Mouse (Mus musculus): ENCODE data around the gene Drd5. TPM values are rescaled to one million over a fixed set of nuclear protein-coding genes. Genes with fewer than 3 reads are reported as not detected.
A peak's percentile ranks its signal among the peaks of the same experiment; 100 is the strongest.

Gene Drd5
- total RNA-seq, 2 experiments from 2014 or later = 15.1 to 18.0 TPM

- TF ChIP-seq CTCF (conservative IDR thresholded peaks at IDR 0.05) = no peak
- peak in 1 of 2 experiments; percentile 30 for DNase-seq (ENCODE audit: low spot score in 2 of 2)
- Histone ChIP-seq H3K4me3 (peak overlapping the region; percentile 38), H3K27ac (peak overlapping the region; percentile 81)
These were observed 47.7 kb downstream of the Drd5 start for GRCm38 (mm10) chr5:38366650-38367470.

DNA sequence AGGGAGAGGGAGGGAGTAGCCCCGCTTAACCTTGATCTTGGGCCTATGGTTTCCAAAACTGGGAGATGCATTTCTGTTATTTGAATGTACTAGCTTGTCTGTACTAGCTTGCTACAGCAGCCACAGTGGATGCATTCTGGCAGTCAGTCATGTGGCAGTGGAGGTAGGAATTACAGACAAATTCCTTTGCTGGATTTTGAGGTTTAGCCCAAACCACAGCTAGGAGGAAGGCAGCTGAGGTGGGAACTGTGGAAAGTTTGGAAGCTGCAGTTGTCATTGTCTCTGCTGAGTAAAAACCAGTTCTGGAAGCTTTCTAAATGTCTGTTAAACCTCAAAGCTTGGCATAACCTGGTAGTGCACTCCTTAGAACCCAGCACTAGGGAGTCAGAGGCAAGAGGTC, 52.1 kb downstream of the Drd5 start:
- TF ChIP-seq CTCF (conservative IDR thresholded peaks at IDR 0.05) = no peak
- no peak for DNase-seq (ENCODE audit: low spot score in 2 of 2)
- H3K4me3 ChIP-seq = no peak overlapping the region
- H3K27ac ChIP-seq = no peak overlapping the region

Other genes starting within 250 kb of the Drd5 start
- 100 to 1,000 TPM; 421 to 427 TPM for gene Nsg1, start 159.5 kb upstream of the Drd5 start, total RNA-seq (2021)
- 10 to 100 TPM; 19.2 to 25.0 TPM for gene Zbtb49, start 98.9 kb upstream of the Drd5 start, total RNA-seq (2021)
- gene Lyar, start 98.9 kb upstream of the Drd5 start, total RNA-seq (2021) = 10 to 100 TPM in 1 of 2 experiments, 1 to 10 TPM in 1; 9.9 to 11.3 TPM
- 10 to 100 TPM; 30.1 to 32.8 TPM for gene Tmem128, start 59.2 kb upstream of the Drd5 start, total RNA-seq (2021)
- under 1 TPM in 1 of 2 experiments, not detected in 1; 0.15 TPM for gene Otop1, start 43.4 kb upstream of the Drd5 start, total RNA-seq (2021)
- 1 to 10 TPM; 3.2 to 4.2 TPM for gene Slc2a9, start 183.8 kb downstream of the Drd5 start, total RNA-seq (2021)
- 100 to 1,000 TPM; 203 to 212 TPM for gene Wdr1, start 243.9 kb downstream of the Drd5 start, total RNA-seq (2021)

Measured in layer of hippocampus, adult 2 months (tissue).